Mouse (Mus musculus) activated CD4-positive, CD25-positive, alpha-beta regulatory T cell, adult 9 weeks (primary cell): ENCODE measurements around the gene Gap43. TPM values are rescaled to one million over a fixed set of nuclear protein-coding genes. Genes with fewer than 3 reads are reported as not detected.

Experiments used
- polyA plus RNA-seq: library from polyadenylated mRNA; unstranded; fragments of 100-300 nt; shearing (Covaris generic); gene quantifications from one replicate; pipeline ENCODE4 v1.2.1, GENCODE M21; 2017

Gene Gap43
- polyA plus RNA-seq, result not detected

GRCm38 (mm10) chr16:42340021-42340768 lies at the start of gene Gap43:
Gene Gap43, minus strand, starts transcription at chr16:42340651.

